Mouse (Mus musculus): ENCODE data around the gene Rbfox2. TPM values are rescaled to one million over a fixed set of nuclear protein-coding genes. Genes with fewer than 3 reads are reported as not detected.
A peak's percentile ranks its signal among the peaks of the same experiment; 100 is the strongest.

Gene Rbfox2
- total and polyA plus RNA-seq, 2 experiments from 2014 or later: 135 to 470 TPM

- Histone ChIP-seq H3K27me3 (ENCODE audit: insufficient read depth, low read length) (no peaks in the 10 kb centered on the region), H3K9ac (no peak overlapping the region), H3K4me2 (ENCODE audit: low read depth) (no peak overlapping the region), H3K36me3 (ENCODE audit: insufficient read depth) (no peaks in the 10 kb centered on the region), H3K4me1 (ENCODE audit: insufficient read depth) (0 out of 2 replicates have a peak, but pooled peaks cover 4% of the 10 kb centered on the region), H3K9me3 (ENCODE audit: low read length) (no peaks in the 10 kb centered on the region), H3K4me3 (ENCODE audit: low read depth, low read length) (no peak overlapping the region), H3K27ac (ENCODE audit: low read depth, low read length) (no peak overlapping the region)
- peak; percentile 82 for TF ChIP-seq CTCF (IDR thresholded peaks at IDR 0.05; ENCODE audit: low read depth)
- peak; percentile 69; the same call in 1 of the 2 replicates for ATAC-seq
- DNase-seq: peak; percentile 73
These were observed 81.5 kb downstream of the Rbfox2 start for GRCm38 (mm10) chr15:77225274-77225673.

- Histone ChIP-seq H3K4me3 (ENCODE audit: low read depth, low read length) (no peak overlapping the region), H3K9me3 (ENCODE audit: low read length) (no peaks in the 10 kb centered on the region), H3K4me2 (ENCODE audit: low read depth) (no peak overlapping the region), H3K27ac (ENCODE audit: low read depth, low read length) (no peak overlapping the region), H3K4me1 (ENCODE audit: insufficient read depth) (0 out of 2 replicates have a peak, but pooled peaks cover under 1% of the 10 kb centered on the region), H3K36me3 (ENCODE audit: insufficient read depth) (no peaks in the 10 kb centered on the region), H3K9ac (no peak overlapping the region), H3K27me3 (ENCODE audit: insufficient read depth, low read length) (no peaks in the 10 kb centered on the region)
- WGBS: 84% methylated on average over 4 of the region's 4 CpGs
- TF ChIP-seq CTCF (IDR thresholded peaks at IDR 0.05; ENCODE audit: low read depth): no peak
- DNase-seq (no peak), ATAC-seq (no peak)
These were observed 86.0 kb downstream of the Rbfox2 start for GRCm38 (mm10) chr15:77220833-77221232.

- ATAC-seq (no peak), DNase-seq (no peak)
- Histone ChIP-seq H3K4me2 (ENCODE audit: low read depth) (no peak overlapping the region), H3K27ac (ENCODE audit: low read depth, low read length) (no peak overlapping the region), H3K4me3 (ENCODE audit: low read depth, low read length) (no peak overlapping the region), H3K9me3 (ENCODE audit: low read length) (no peaks in the 10 kb centered on the region), H3K27me3 (ENCODE audit: insufficient read depth, low read length) (no peaks in the 10 kb centered on the region), H3K4me1 (ENCODE audit: insufficient read depth) (no peaks in the 10 kb centered on the region), H3K36me3 (ENCODE audit: insufficient read depth) (no peaks in the 10 kb centered on the region), H3K9ac (no peak overlapping the region)
- peak; percentile 13; the same call in 1 of the 2 replicates for TF ChIP-seq CTCF (IDR thresholded peaks at IDR 0.05; ENCODE audit: low read depth)
These were observed 86.7 kb downstream of the Rbfox2 start for GRCm38 (mm10) chr15:77220137-77220536.

GRCm38 (mm10) chr15:77219571-77219970 lies 87.2 kb downstream of the Rbfox2 start:
- no peaks in the 10 kb centered on the region for H3K4me1 ChIP-seq (ENCODE audit: insufficient read depth)
- H3K27ac ChIP-seq (ENCODE audit: low read depth, low read length): no peak overlapping the region
- H3K9ac ChIP-seq: no peak overlapping the region
- no peaks in the 10 kb centered on the region for H3K9me3 ChIP-seq (ENCODE audit: low read length)
- whole genome bisulfite sequencing: 59% methylated on average over 1 of the region's 1 CpGs
- DNase-seq (no peak), ATAC-seq (no peak)
- no peak overlapping the region for H3K4me3 ChIP-seq (ENCODE audit: low read depth, low read length)
- TF ChIP-seq CTCF (IDR thresholded peaks at IDR 0.05; ENCODE audit: low read depth): no peak
- H3K36me3 ChIP-seq (ENCODE audit: insufficient read depth): no peaks in the 10 kb centered on the region
- H3K4me2 ChIP-seq (ENCODE audit: low read depth): no peak overlapping the region
- no peaks in the 10 kb centered on the region for H3K27me3 ChIP-seq (ENCODE audit: insufficient read depth, low read length)

- no peak overlapping the region for H3K4me3 ChIP-seq (ENCODE audit: low read depth, low read length)
- H3K27me3 ChIP-seq (ENCODE audit: insufficient read depth, low read length): no peaks in the 10 kb centered on the region
- no peaks in the 10 kb centered on the region for H3K36me3 ChIP-seq (ENCODE audit: insufficient read depth)
- no peak for ATAC-seq
- no peak overlapping the region for H3K4me2 ChIP-seq (ENCODE audit: low read depth)
- H3K9ac ChIP-seq: no peak overlapping the region
- no peak for DNase-seq
- WGBS: 96% methylated on average over 3 of the region's 3 CpGs
- no peaks in the 10 kb centered on the region for H3K9me3 ChIP-seq (ENCODE audit: low read length)
- no peaks in the 10 kb centered on the region for H3K4me1 ChIP-seq (ENCODE audit: insufficient read depth)
- TF ChIP-seq CTCF (IDR thresholded peaks at IDR 0.05; ENCODE audit: low read depth): no peak
- H3K27ac ChIP-seq (ENCODE audit: low read depth, low read length): no peak overlapping the region
These were observed 88.8 kb downstream of the Rbfox2 start for GRCm38 (mm10) chr15:77218007-77218406.

GRCm38 (mm10) chr15:77217523-77217922 lies 89.3 kb downstream of the Rbfox2 start:
- WGBS: 50% methylated on average over 1 of the region's 1 CpGs
- DNase-seq (no peak), ATAC-seq (no peak)
- H3K4me2 ChIP-seq (ENCODE audit: low read depth): no peak overlapping the region
- no peak overlapping the region for H3K27ac ChIP-seq (ENCODE audit: low read depth, low read length)
- no peak for TF ChIP-seq CTCF (IDR thresholded peaks at IDR 0.05; ENCODE audit: low read depth)
- no peaks in the 10 kb centered on the region for H3K9me3 ChIP-seq (ENCODE audit: low read length)
- no peaks in the 10 kb centered on the region for H3K4me1 ChIP-seq (ENCODE audit: insufficient read depth)
- no peak overlapping the region for H3K4me3 ChIP-seq (ENCODE audit: low read depth, low read length)
- H3K27me3 ChIP-seq (ENCODE audit: insufficient read depth, low read length): no peaks in the 10 kb centered on the region
- peaks cover under 1% of the 10 kb centered on the region; the same call in 1 of the 2 replicates for H3K36me3 ChIP-seq (ENCODE audit: insufficient read depth)
- no peak overlapping the region for H3K9ac ChIP-seq

GRCm38 (mm10) chr15:77216704-77217103 lies 90.1 kb downstream of the Rbfox2 start:
- Histone ChIP-seq H3K9me3 (ENCODE audit: low read length) (no peaks in the 10 kb centered on the region), H3K4me2 (ENCODE audit: low read depth) (no peak overlapping the region), H3K27me3 (ENCODE audit: insufficient read depth, low read length) (no peaks in the 10 kb centered on the region), H3K4me3 (ENCODE audit: low read depth, low read length) (no peak overlapping the region), H3K9ac (no peak overlapping the region), H3K4me1 (ENCODE audit: insufficient read depth) (no peaks in the 10 kb centered on the region), H3K36me3 (ENCODE audit: insufficient read depth) (peaks cover 3% of the 10 kb centered on the region; the same call in 1 of the 2 replicates), H3K27ac (ENCODE audit: low read depth, low read length) (no peak overlapping the region)
- TF ChIP-seq CTCF (IDR thresholded peaks at IDR 0.05; ENCODE audit: low read depth): no peak
- WGBS: 86% methylated on average over 6 of the region's 6 CpGs
- DNase-seq: no peak
- ATAC-seq: no peak
